In genomic region chr2:181319248-181320102, GRCm38 (mm10) we compare ENCODE assay signal across 7 mouse cellular contexts. TPM values are rescaled to one million over a fixed set of nuclear protein-coding genes. Genes with fewer than 3 reads are reported as not detected.
A peak's percentile ranks its signal among the peaks of the same experiment; 100 is the strongest.
DNase-seq lines count a peak whose midpoint lies in the region; ATAC-seq lines count a peak whose summit lies in the region.

Rtel1 (plus strand) TSS chr2:181319739.

- H3K9ac ChIP-seq in limb, embryonic 11.5 days (ENCODE audit: low read length), result peak within 1 kb of the TSS; percentile 67
- peak within 1 kb of the TSS; percentile 51 for H3K9ac ChIP-seq in midbrain, embryonic 14.5 days (replicated peaks; ENCODE audit: low read length)

- H3K4me1 ChIP-seq in embryonic facial prominence, embryonic 10.5 days, result peaks cover 17% of the 10 kb centered on the region
- peaks cover 2% of the 10 kb centered on the region; the same call in 1 of the 2 replicates for H3K4me1 ChIP-seq in limb, embryonic 11.5 days (ENCODE audit: control insufficient read depth, insufficient read depth, low read length)
- peaks cover 17% of the 10 kb centered on the region for H3K4me1 ChIP-seq in midbrain, embryonic 14.5 days (ENCODE audit: control insufficient read depth, insufficient read depth, low read length)

- DNase-seq in adrenal gland, postnatal 10 days, result peak; percentile 90
- peak; percentile 92 for DNase-seq in embryonic facial prominence, embryonic 10.5 days (ENCODE audit: low spot score)
- peak; percentile 72 for DNase-seq in kidney, adult 11 months
- DNase-seq in limb, embryonic 11.5 days (ENCODE audit: low spot score), result peak; percentile 93
- DNase-seq in midbrain, embryonic 14.5 days, result peak; percentile 95
- DNase-seq in spleen, adult 18-20 months, result peak; percentile 60 to 80

- H3K27me3 ChIP-seq in embryonic facial prominence, embryonic 10.5 days (replicated peaks; ENCODE audit: low read depth, poor library complexity, severe bottlenecking), result peaks cover 29% of the 10 kb centered on the region
- peaks cover 9% of the 10 kb centered on the region for H3K27me3 ChIP-seq in limb, embryonic 11.5 days (ENCODE audit: control insufficient read depth, insufficient read depth, low read length)
- H3K27me3 ChIP-seq in midbrain, embryonic 14.5 days (ENCODE audit: control insufficient read depth, insufficient read depth, low read length), result no peaks in the 10 kb centered on the region

- WGBS in embryonic facial prominence, embryonic 10.5 days, result 7% methylated on average over 40 of the region's 40 CpGs
- 6% methylated on average over 40 of the region's 40 CpGs for WGBS in limb, embryonic 11.5 days
- WGBS in midbrain, embryonic 14.5 days, result 6% methylated on average over 40 of the region's 40 CpGs

- ATAC-seq in granulocyte monocyte progenitor cell, adult 5-6 weeks (replicated peaks; ENCODE audit: poor library complexity, severe bottlenecking), result peak; percentile 98
- ATAC-seq in limb, embryonic 11.5 days (ENCODE audit: insufficient number of reproducible peaks, low FRiP score, low TSS enrichment, low read depth), result peak; percentile 86
- ATAC-seq in midbrain, embryonic 14.5 days (ENCODE audit: low FRiP score, low TSS enrichment), result peak; percentile 91

- peak within 1 kb of the TSS; percentile 87 for H3K27ac ChIP-seq in embryonic facial prominence, embryonic 10.5 days (replicated peaks)
- peak within 1 kb of the TSS; percentile 52; the same call in 1 of the 2 replicates for H3K27ac ChIP-seq in limb, embryonic 11.5 days (replicated peaks; ENCODE audit: low read depth, low read length)
- H3K27ac ChIP-seq in midbrain, embryonic 14.5 days (replicated peaks; ENCODE audit: low read depth, low read length), result peak within 1 kb of the TSS; percentile 78

- no peaks in the 10 kb centered on the region for H3K9me3 ChIP-seq in embryonic facial prominence, embryonic 10.5 days
- no peaks in the 10 kb centered on the region for H3K9me3 ChIP-seq in limb, embryonic 11.5 days (ENCODE audit: control insufficient read depth, low read length)
- no peaks in the 10 kb centered on the region for H3K9me3 ChIP-seq in midbrain, embryonic 14.5 days (ENCODE audit: control insufficient read depth, low read length)

- H3K4me3 ChIP-seq in embryonic facial prominence, embryonic 10.5 days, result peak within 1 kb of the TSS; percentile 72
- H3K4me3 ChIP-seq in limb, embryonic 11.5 days (ENCODE audit: low read depth, low read length), result peak within 1 kb of the TSS; percentile 67
- peak within 1 kb of the TSS; percentile 57 for H3K4me3 ChIP-seq in midbrain, embryonic 14.5 days (replicated peaks; ENCODE audit: low read depth, low read length)

- H3K4me2 ChIP-seq in limb, embryonic 11.5 days (ENCODE audit: low read depth, severe bottlenecking), result peak within 1 kb of the TSS; percentile 82
- H3K4me2 ChIP-seq in midbrain, embryonic 14.5 days (ENCODE audit: low read length), result peak within 1 kb of the TSS; percentile 69

- H3K36me3 ChIP-seq in embryonic facial prominence, embryonic 10.5 days (replicated peaks), result peaks cover 29% of the 10 kb centered on the region
- H3K36me3 ChIP-seq in limb, embryonic 11.5 days (ENCODE audit: control insufficient read depth, insufficient read depth, low read length), result peaks cover 7% of the 10 kb centered on the region; the same call in 1 of the 2 replicates
- peaks cover 26% of the 10 kb centered on the region for H3K36me3 ChIP-seq in midbrain, embryonic 14.5 days (ENCODE audit: control insufficient read depth, insufficient read depth, low read length)

RNA-seq across cellular contexts. Expression of gene Rtel1, which starts in this region (rescaled TPM):
- 10 to 100 TPM; 33.0 to 50.3 TPM for total RNA-seq in adrenal gland, postnatal 10 days (2021)
- polyA plus RNA-seq in embryonic facial prominence, embryonic 10.5 days (2016; fragmentation: Nextera tagmentation; extraction: Ambion mirVana), result 72.4 and 74.1 TPM in 2 replicates
- total RNA-seq in granulocyte monocyte progenitor cell, adult 5-6 weeks (2014; fragmentation: Nextera tagmentation), result 63.9 and 85.0 TPM in 2 replicates
- 30.1 and 47.5 TPM in 2 replicates for total RNA-seq in granulocyte monocyte progenitor cell, adult 5-6 weeks (2017)
- polyA plus RNA-seq in limb, embryonic 11.5 days (2014; fragmentation: Nextera tagmentation; extraction: Ambion mirVana), result 63.0 and 63.7 TPM in 2 replicates
- polyA plus RNA-seq in midbrain, embryonic 14.5 days (2014; fragmentation: Nextera tagmentation; extraction: Ambion mirVana), result 40.3 and 46.9 TPM in 2 replicates

Comparison
In these comparisons a context has a peak if more than half of its experiments do, and no peak if none do; other contexts are left out.
1. Peak in every context shown above with its lines: DNase-seq, ATAC-seq, H3K4me3 ChIP-seq and H3K27ac ChIP-seq.